Mouse (Mus musculus) megakaryocyte-erythroid progenitor cell, adult 5-6 weeks (primary cell): Measurements from ENCODE around the gene Mgat5b. TPM values are rescaled to one million over a fixed set of nuclear protein-coding genes. Genes with fewer than 3 reads are reported as not detected.

Experiments
- ATAC-seq: replicated peaks from 2 replicates; pipeline ENCODE4 v1.8.0; 2016; ENCODE audit warnings: mild to moderate bottlenecking, inconsistent platforms; ENCODE audit not compliant: severe bottlenecking, poor library complexity, low FRiP score, low TSS enrichment
- total RNA-seq, 2 experiments: library from RNA; stranded (forward) in 1 of 2; stranded (reverse) in 1 of 2; fragments of 200-1000, 215-1000 nt in 1 of 2; fragments of >200 nt in 1 of 2; fragmentation: Nextera tagmentation in 1 of 2; gene quantifications; 2 replicates each; pipeline ENCODE4 v1.2.3; 2014 to 2017

The Mgat5b gene
- total RNA-seq, 2 experiments from 2014 or later = not detected

DNA sequence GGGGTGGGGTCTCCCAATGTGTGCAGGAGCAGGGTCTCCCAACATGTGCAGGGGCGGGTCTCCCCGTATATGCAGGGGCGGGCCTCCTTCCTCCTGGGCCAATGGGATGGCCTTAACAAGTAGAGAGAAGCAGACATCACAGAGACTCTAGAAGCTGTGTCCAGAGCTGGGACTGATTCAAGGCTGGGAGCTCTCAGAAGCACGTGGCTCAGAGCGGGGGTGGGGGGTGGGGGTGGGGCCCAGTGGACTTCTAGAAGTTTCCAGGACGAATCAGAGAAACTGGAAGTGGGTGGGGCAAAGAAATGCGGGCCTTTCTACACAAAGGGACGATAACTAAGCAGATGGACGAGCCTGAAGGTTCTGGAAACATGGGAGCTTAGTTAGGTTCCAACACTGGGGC is 49.9 kb downstream of the Mgat5b start:
- ATAC-seq = no peak

DNA sequence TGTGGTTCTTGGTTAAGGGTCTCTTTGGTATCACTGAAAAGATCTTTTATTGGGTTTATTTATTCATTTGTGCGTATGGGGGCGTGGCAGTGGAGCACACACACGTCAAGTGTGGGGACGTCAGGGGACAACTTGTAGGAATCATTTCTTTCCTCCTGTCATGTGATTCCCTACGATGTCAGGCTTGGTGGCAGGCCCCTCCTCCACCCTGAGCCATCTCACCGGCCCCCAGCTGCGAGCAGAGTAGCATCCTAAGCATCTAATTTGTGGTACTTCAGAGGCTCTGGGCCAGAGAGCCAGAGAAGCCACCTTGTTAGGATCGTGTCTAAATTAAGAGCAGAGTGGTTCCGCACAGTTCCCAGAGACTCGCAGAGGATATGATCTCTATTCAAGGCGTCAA is 50.8 kb downstream of the Mgat5b start:
- ATAC-seq = no peak

DNA sequence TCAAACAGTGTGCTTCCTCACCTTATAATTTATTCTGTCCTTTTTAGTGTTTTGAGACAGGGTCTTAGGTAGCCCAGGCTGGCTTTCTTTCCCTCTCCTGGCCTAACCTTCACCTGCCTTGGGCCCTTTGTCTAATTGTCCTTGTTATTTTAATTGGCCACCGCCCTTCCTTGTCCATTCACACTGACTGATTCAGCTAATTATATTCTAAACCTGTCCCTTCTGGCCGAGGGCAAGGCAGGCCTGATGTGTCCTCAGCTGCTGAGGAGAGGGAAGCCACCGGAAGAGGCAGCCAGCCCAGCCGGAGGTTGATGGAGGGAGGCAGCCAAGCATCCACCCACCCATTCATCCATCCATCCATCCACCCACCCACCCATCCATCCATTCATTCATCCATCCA is 52.2 kb downstream of the Mgat5b start:
- ATAC-seq = no peak

DNA sequence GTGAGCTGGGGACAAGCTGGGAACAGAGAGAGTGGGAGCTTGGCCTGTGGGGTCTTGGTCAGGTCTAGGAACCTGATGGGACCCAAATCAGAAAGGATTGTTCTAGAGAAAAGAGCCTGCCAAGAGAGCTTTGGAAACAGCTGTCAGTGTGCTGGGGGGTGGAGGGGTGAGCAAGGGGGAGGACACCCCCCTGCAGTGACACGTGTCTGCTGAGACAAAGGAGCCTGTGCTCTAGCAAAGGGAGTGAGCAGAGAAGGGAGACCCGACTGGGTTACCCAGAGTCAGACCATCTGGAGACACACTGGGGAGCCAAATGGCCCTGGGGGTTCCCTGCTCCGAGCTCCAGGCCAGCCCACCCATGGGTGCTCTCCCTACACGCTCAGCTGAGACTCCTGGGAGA is 54.2 kb downstream of the Mgat5b start:
- ATAC-seq = no peak

DNA sequence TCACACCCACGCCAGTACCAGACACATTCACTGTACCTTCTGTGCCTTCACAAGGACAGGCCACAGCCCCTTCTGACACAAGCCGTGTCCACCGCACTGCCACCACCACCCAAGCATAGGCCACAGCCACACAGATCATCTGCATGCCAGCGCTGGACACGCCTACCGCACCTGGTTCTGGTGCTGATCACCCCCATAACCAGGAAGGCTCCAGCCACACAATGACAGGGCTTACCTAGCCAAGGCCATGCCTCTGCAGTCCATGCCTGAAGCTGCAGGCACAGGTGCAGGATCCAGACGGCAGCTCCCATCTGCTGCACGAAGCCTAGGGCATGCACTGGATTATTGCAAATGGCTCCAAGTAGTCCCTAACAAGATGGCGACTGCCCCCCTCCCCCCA is 54.8 kb downstream of the Mgat5b start:
- ATAC-seq = no peak

DNA sequence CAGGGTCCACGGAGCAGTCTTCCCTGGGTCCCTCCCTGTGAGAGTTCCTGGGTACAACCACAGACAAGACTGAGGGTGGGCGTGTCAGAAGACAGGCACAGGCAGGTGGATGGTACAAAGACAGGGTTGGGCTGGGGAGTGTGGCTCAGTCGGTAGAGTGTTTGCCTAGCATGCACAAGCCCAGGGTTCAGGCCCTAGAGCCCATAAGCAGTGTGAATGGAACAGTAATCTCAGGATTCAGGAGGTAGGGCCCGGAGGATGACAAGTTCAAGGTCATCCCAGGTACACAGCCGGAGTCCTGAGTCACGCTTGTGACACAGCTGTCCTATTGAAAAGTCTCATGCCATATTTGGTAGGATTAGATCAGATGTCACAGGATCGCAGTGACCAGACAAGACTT is 55.7 kb downstream of the Mgat5b start:
- ATAC-seq = no peak

DNA sequence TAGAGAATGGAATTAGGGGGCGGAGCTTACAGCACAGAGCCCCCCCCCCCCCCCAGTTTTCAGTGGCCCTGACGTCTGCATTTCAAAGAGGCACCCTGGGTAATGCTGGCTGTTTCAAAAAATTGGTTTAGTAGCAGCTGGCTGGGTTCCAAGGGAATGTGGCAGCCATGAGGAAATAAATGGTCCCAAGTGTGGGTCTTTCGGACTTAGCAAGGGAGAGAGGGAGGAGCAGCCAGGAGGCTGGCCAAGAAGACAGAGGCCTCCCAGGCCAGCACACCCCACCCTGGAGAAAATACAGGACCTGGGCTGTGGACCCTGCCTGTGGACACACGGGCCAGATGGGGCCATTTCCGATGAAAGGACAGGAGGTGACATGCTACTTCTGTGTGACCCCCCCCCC is 61.6 kb downstream of the Mgat5b start:
- no peak for ATAC-seq

DNA sequence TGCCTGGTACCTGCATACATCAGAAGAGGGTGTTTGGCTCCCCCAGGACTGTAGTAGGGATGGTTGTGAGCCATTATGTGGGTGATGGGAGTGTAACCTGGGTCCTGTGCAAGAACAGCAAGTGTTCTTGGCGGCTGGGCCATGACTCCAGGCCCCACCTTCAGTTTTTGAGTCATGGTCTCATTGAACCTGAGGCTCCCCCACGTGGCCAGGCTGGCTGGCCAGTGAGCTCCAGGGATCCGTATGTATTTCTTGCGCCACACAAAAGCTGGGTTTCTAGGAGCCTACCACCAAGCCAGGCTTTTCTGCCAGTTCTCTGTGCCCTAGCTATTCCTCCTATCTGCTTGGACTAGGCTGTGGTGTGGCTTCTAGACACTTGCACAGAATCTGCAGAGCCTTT is 63.9 kb downstream of the Mgat5b start:
- ATAC-seq = no peak

DNA sequence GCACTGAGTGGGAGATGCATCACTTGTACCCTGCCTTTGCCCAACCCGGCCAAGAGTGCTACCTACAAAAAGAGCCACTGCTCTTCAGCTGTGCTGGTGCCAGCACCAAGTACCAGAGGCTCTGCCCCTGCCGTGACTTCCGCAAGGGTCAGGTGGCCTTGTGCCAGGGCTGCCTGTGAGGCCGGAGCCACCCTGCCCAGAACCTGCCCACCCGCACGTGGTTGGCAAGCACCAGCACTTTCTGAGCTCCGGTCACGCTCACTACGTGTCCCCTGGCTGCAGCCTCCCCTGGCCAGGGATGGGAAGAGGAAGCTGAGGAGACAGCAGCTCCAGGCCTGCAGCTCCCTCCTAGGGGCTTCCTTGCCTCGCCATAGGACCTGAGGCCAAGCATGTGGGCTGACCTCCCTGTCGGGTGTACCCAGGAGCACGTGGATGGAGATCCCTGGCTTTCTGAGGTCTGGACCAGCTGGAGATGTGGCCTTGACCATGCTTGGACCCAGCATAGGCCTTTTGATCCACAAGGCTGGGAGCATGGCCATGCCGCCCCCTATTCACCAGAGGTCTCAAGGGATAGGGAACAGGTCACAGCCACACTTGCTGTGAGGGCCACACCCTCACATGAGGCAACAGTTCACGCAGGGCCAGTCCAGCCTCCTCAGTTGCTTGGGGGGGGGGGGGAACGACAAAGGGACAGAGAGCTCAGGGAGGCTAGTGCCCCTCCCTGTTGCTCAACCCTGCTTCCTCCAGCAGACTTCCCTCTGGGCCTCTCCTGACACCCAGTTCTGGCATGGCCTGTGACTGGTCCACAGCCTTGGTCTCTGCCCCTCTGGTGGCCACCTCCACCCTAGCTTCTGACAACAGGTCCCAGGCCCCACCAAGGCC is 67.1 kb downstream of the Mgat5b start:
- ATAC-seq = 0 out of 2 replicates have a peak, but pooled peaks have one; percentile 20

DNA sequence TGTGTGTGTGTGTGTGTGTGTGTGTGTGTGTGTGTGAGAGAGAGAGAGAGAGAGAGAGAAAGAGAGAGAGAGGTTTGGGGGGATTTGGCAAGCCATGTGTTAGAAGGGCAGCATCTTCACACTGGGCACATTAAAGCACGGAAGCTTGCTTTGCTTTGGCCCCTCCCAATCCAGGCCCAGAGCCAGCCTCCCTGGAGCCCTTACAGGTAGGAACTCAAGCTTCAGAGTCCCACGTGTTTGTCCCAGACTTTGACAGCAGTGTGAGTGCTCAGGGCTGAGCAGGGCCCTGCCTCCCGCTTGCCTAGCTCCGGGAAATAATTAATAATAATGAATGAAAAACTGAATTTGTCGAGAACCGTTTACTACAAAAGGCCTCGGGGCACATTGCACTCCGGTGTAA is 69.5 kb downstream of the Mgat5b start:
- no peak for ATAC-seq

DNA sequence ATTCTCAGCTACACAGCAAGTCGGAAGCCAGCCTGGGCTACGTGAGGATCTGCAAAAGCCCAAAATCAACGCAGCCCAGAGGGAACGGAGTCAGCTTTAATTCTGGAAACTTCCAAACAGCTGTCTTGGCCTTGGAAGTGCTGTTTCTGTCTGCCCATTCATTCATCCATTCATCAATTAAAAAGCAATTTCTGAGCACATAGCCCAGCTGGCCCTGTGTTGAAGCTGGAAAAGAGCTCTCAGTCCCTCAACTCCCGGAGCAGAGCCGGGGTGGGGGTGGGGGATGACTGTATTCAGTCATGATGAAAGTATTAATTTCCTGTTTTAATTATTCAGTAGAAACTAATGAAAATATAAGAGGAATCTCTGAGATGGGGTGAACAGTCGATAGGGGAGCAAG is 71.6 kb downstream of the Mgat5b start:
- no peak for ATAC-seq

DNA sequence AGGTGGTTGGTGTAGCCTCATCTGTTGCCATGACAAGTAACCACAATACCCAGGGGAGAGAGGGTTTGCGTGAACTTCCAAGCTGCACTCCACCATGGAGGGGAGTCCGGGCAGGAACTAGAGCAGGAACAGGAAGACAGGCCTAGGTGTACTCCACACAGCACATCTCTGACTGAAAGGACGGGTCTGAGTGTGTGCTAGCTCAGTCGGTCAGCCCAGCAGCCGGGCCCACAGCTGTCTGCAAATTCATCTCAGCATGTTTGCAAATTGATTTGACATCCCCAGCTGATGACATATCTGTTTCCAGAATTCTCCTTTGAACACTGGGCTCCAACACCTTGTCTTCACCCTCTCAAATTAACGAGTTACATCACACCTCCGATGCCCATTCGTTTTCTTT is 72.7 kb downstream of the Mgat5b start:
- ATAC-seq = no peak

DNA sequence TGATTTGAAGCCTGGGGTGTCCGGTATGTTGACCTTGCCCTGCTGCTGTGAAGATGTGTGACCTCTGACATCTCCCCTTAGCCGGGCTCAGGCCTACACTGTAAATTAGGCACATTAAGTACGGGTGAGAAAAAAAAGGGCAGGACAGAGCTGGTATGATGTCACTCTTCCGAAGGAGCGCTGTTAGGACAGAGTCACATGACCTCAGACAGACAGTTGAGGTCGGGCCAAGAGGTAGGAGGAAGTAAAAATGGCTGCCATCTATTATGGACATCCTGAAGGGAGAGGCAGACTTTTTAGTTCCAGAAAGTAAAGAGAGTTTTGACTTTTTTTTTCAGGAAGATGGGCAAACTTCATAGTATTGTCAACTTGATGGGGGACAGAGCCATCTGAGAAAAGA is 73.3 kb downstream of the Mgat5b start:
- ATAC-seq = no peak

DNA sequence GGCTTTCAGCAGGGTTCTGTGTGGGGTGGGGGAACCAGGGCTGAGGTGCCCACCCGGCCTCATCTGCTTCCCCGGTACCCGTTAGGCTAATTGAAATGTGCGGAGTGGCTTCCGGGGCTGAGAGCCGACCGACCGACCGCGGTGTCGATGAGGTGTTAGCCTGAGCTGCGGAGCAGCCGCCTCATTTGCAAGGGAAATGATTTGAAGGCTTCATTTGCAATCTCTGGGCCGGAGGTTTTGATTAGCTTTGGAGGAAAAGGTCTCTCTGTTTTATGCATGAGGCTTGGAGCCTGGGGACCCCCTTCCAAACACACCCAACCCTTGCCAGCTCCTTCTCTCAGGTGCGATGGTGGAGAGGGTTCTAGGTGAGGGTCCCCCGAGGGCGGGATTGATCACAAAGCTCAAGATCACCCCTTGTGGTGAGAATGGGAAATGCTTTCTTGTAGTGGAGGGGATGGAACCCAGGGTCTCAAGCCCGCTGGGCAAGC is 75.5 kb downstream of the Mgat5b start:
- ATAC-seq = peak; percentile 71

DNA sequence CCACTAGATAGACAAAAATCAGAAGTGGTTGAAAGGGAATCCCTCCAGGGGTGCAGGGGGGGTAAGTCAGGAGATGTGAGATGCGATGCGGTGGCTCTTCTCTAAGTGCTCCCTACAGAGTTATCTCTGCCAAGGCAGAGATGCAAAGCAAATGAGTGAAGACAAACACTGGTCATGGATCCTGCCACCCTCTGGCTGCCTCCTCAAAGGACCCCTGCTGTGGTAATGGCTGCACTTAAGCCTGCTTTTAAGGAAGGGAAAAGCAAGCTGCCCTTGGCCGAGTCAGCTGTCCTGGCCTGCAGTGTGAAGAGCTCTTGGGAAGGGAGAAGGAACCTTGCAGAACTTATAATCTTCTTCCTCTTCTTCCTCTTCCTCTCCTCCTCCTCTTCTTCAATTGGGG is 78.3 kb downstream of the Mgat5b start:
- no peak for ATAC-seq

DNA sequence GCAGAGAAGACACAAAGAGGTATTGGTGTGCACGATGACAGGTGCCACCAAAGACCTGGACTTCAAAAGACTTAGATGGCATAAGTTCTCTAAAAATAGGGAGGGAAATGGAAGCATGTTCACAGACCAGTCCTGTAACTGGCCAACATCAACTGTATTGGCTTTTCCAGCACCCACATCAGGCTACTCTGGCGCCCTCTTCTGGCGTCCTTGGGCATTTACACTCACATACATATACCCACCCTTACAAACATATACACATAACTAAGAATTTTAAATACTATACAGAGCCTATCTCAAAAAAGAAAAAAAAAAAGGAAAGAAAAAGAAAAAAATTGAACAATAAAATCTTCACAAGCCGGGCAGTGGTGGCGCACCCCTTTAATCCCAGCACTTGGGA is 80.3 kb downstream of the Mgat5b start:
- ATAC-seq = no peak

DNA sequence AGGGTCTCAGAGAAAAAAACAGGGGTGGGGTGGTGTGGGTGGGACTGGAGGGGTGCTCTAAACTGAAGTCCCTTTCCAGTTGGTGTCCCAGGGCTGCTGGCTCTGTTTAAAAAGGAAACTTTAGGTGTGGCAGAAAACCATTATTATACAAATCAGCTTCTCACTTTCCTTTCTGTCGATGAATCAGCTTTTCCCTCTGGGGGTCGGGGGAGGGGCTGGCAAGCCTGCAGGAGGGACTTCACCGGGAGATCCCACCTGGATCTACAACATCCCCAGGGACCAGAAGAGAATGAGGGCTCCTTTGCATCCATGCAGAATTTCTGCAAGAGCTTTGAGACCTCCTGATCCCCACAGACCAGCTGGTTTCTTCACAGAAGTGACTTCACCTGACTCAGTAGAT is 81.6 kb downstream of the Mgat5b start:
- no peak for ATAC-seq

DNA sequence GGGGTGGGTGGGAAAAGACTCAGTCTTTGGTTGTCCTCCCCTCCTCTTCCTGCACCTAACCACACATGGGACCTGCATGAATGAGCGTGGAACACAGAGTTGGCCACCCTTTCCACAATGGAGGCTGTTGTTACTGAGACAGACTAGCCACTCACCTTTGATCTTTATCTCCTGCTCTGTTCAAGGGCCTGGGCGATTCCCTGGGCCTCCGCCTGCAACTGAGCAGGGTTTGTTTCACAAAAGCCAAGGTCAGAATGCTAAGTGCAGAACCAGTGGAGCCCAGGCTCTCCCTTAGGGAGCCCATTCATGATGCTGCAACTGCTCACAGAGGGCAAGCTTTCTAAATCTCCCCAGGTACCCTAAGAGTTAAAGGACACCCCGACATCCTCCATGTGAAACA is 83.1 kb downstream of the Mgat5b start:
- ATAC-seq = no peak

DNA sequence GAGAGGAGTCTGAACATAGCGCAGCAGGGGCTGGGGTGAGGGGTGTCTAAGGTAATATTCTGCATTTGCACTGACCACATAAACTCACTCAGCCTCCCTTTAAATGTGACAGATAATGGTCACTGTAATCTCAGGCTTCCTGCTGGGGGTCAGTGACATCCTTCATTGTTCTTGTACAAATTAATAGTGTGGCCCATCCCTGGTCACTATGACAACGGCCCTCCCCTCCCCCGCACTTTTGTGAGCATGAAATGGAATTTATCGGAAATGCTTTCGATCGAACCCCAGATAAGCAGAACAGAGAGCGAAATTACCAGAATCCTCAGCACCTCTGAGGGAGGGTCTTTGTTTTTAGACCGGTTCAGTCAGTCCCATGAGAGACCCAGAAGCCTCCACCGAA is 84.8 kb downstream of the Mgat5b start:
- ATAC-seq = no peak

DNA sequence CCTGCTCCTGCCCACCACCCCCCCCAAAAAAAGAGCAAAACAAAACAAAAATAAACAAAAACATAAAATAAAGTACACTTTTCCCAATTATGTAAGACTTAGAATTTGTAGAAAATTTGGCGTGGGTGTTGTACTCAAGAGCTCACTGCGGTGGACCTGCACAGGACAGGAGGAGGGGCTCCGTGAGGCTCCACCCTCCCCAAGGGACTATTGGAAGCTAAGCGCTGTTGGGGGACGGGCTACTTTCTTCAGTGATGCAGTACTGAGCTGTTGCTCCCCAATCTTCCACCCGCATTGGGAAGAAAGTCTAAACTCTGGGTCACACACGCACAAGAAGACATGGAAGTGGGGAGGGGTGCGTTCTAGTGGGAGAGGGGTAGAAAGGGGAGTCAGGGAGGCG is 85.6 kb downstream of the Mgat5b start:
- ATAC-seq = no peak

DNA sequence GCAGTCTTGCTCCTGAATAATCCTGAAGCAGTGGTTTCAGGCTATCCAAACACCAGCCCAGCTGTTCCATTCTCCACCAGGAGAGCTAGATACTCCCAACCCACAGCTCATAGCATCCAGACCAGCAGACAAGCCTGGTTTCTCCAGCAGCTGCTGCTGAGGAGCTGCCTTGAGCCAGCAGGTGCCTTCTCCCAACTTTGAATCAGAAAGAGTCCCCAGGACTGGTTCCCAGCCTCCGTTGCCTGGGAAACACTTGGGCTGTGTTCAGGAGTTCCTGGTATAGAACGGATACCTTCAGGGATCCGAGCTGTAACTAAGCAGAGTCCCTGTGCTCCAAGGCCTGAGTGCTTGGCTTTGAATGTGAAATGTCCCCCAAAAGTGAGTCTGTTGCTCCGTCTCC is 98.8 kb downstream of the Mgat5b start:
- ATAC-seq = no peak
